Mouse (Mus musculus) testis, postnatal 10 days (tissue): Measurements from ENCODE around the gene Elmo1.

Source experiments
- DNase-seq: peaks from one replicate; pipeline ENCODE4 v3.0.0; 2021; ENCODE audit warnings: low spot score

Gene Elmo1

GRCm38 (mm10) chr13:20121385-20122043, 31.1 kb downstream of the Elmo1 start:
- DNase-seq = no peak

- no peak for DNase-seq
Measured at GRCm38 (mm10) chr13:20123975-20124374, 33.6 kb downstream of the Elmo1 start.

GRCm38 (mm10) chr13:20124965-20125364, 34.6 kb downstream of the Elmo1 start:
- DNase-seq = no peak

GRCm38 (mm10) chr13:20125845-20126244, 35.4 kb downstream of the Elmo1 start:
- no peak for DNase-seq

GRCm38 (mm10) chr13:20127553-20127952, 37.2 kb downstream of the Elmo1 start:
- no peak for DNase-seq

GRCm38 (mm10) chr13:20128097-20128496, 37.7 kb downstream of the Elmo1 start:
- no peak for DNase-seq

- no peak for DNase-seq
Measured at GRCm38 (mm10) chr13:20130731-20131130, 40.3 kb downstream of the Elmo1 start.

GRCm38 (mm10) chr13:20131322-20131997, 41.1 kb downstream of the Elmo1 start:
- no peak for DNase-seq

- no peak for DNase-seq
Measured at GRCm38 (mm10) chr13:20131998-20132371, 41.6 kb downstream of the Elmo1 start.

- peak; percentile 63 for DNase-seq
Measured at GRCm38 (mm10) chr13:20133602-20134394, 43.4 kb downstream of the Elmo1 start.

- no peak for DNase-seq
Measured at GRCm38 (mm10) chr13:20134395-20135225, 44.2 kb downstream of the Elmo1 start.

- DNase-seq = no peak
Measured at GRCm38 (mm10) chr13:20136753-20137152, 46.4 kb downstream of the Elmo1 start.

GRCm38 (mm10) chr13:20138466-20138865, 48.1 kb downstream of the Elmo1 start:
- DNase-seq = no peak

- no peak for DNase-seq
Measured at GRCm38 (mm10) chr13:20139060-20139459, 48.7 kb downstream of the Elmo1 start.

- no peak for DNase-seq
Measured at GRCm38 (mm10) chr13:20139825-20140665, 49.6 kb downstream of the Elmo1 start.

GRCm38 (mm10) chr13:20142637-20143036, 52.2 kb downstream of the Elmo1 start:
- no peak for DNase-seq

- DNase-seq = no peak
Measured at GRCm38 (mm10) chr13:20146848-20147247, 56.5 kb downstream of the Elmo1 start.

GRCm38 (mm10) chr13:20147736-20148135, 57.3 kb downstream of the Elmo1 start:
- no peak for DNase-seq

- no peak for DNase-seq
Measured at GRCm38 (mm10) chr13:20150130-20150835, 59.9 kb downstream of the Elmo1 start.

- DNase-seq = no peak
Measured at GRCm38 (mm10) chr13:20151302-20151978, 61.0 kb downstream of the Elmo1 start.
